Mouse (Mus musculus): ENCODE measurements at regions not wholly inside any gene's neighbourhood (a gene's known extent, or its start where the extent isn't known, plus 50 kb on each side); places are given as distances from the start of the nearest gene placed in this dataset.

DNA sequence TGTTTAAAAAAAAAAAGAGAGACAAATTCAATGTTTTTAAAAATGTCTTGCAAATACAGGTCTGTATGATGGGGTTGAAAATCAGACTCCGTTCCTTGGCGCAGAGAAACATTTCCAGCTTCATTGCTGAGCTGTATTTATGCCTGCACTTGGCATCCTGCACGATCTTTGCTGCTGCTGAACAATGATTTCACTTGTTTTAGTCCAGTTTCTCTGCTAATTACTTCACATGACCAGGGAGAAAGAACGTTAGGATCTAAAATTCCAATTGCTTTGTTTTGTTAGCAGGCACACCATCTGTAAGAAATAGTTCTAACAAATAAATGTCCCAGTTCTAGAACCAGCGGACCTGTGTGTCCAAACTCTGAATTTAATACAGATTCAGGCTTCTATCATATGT, 82.7 kb upstream of the Itprid2 start:
- 81% methylated on average over 5 of the region's 5 CpGs for WGBS
- no peak overlapping the region for H3K4me3 ChIP-seq

DNA sequence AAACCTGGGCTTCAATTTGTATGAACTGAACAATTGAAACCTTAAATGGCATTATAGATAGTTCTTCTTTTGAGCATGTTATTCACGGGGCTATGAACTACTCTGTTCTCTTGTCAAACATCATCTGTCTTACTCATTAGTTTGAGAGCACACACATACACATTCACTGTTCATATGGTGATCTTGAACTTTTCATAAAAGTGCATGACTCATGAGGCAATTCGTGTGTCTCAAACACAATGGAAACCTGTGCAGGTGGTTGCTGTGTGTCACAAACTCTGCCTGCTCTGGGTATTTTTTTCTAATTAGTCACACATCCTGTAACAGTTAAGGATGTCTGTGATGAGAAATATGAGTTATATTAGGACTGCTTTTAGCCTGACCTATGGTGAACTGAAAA, 79.8 kb upstream of the Itprid2 start:
- 76% methylated on average over 2 of the region's 2 CpGs for WGBS
- no peak overlapping the region for H3K4me2 ChIP-seq (replicated peaks)

More for the DNA sequence above, 82.7 kb upstream of the Itprid2 start:
- Histone ChIP-seq H3K9ac (no peak overlapping the region), H3K4me1 (no peaks in the 10 kb centered on the region), H3K27me3 (replicated peaks) (no peaks in the 10 kb centered on the region), H3K4me2 (replicated peaks) (no peak overlapping the region), H3K36me3 (no peaks in the 10 kb centered on the region), H3K27ac (no peak overlapping the region), H3K9me3 (no peaks in the 10 kb centered on the region)
- no peak for ATAC-seq (ENCODE audit: low FRiP score, low read depth)

DNA sequence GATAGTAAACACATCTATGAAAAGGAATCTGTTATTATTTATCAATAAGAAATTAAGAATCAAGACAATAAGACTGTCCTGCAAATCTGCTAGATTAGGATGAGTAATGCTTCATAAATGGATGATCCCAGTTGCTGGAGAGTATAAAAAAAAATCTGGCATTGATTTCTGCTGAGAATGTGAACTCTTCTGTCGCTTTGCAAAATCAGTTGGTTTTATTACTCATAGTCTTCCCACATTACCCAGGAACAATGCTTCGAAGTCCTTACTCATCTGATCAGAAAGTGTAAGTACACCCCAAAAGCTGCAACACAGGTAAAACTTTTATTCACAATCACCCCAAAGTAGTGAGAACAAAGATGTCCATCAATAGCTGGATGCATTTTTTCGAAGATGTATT, 77.8 kb upstream of the Itprid2 start:
- Histone ChIP-seq H3K9ac (no peak overlapping the region), H3K27me3 (replicated peaks) (no peaks in the 10 kb centered on the region), H3K4me3 (no peak overlapping the region), H3K4me1 (no peaks in the 10 kb centered on the region), H3K4me2 (replicated peaks) (no peak overlapping the region), H3K27ac (no peak overlapping the region), H3K9me3 (no peaks in the 10 kb centered on the region), H3K36me3 (no peaks in the 10 kb centered on the region)
- ATAC-seq (ENCODE audit: low FRiP score, low read depth) = no peak
- 89% methylated on average over 3 of the region's 3 CpGs for WGBS

More for the DNA sequence above, 79.8 kb upstream of the Itprid2 start:
- no peaks in the 10 kb centered on the region for H3K4me1 ChIP-seq
- ATAC-seq (ENCODE audit: low FRiP score, low read depth) = no peak
- H3K9me3 ChIP-seq = no peaks in the 10 kb centered on the region
- H3K27ac ChIP-seq = no peak overlapping the region
- no peaks in the 10 kb centered on the region for H3K36me3 ChIP-seq
- no peaks in the 10 kb centered on the region for H3K27me3 ChIP-seq (replicated peaks)
- H3K9ac ChIP-seq = no peak overlapping the region
- H3K4me3 ChIP-seq = no peak overlapping the region

DNA sequence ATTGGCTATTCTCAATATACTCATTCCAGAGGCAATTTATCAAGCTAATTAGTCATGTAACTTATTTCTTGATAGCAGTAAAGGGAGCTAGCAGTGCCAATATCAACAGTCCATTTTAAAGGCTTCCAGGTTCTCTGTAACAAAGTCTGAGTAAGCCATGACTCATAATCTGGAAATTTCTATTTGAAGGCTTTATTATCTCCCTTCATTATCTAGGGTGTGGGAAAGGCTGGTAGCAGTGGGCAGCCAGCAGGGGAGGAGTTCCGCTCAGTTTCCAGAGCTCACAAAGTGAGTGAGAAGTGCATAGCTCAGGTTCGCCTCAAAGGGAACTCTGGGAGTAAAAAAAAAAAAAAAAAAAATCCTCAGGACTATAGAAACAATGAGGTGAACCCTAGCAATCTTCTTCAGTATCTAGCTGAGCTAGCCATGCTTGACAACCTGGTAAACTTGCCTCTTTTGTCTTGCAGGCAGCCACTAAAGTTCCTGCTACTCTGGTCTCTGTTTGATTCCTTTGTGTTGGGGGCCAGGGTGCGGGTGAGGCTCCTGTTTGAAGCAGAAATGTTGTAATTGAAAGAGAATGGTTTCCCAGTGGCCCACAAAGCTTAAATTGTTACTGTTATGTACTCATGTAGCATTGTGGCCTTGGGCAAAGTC, 68.7 kb upstream of the Itprid2 start:
- Histone ChIP-seq H3K4me2 (replicated peaks) (no peak overlapping the region), H3K27me3 (replicated peaks) (no peaks in the 10 kb centered on the region), H3K27ac (no peak overlapping the region), H3K4me1 (no peaks in the 10 kb centered on the region), H3K9me3 (no peaks in the 10 kb centered on the region), H3K4me3 (no peak overlapping the region), H3K36me3 (no peaks in the 10 kb centered on the region), H3K9ac (no peak overlapping the region)
- no peak for ATAC-seq (ENCODE audit: low FRiP score, low read depth)
- 7% methylated on average over 3 of the region's 3 CpGs for WGBS

DNA sequence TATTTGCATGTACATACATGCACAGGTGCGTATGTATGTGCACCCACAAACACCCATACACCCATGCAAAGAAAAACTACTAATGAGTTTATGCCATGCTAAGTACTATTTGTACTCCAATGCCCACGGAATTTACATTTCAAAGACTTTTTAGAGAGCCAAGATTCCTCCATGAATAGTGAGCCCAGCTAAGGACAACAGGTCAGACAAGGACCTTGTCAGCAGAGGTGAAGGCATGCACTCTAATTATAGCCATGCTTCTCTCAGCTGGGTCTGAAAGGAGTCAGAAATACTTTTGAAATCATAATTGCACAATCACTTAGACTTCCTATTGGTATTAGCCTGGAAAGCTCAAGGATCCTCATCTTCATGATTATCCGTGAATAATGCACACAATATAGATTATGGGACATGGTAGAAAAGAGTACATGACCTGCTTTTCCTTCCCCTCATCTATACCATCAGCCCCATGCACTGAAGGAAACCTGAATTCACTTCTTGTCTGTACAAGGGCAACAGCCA, 67.7 kb upstream of the Itprid2 start:
- WGBS = 64% methylated on average over 3 of the region's 3 CpGs
- no peaks in the 10 kb centered on the region for H3K27me3 ChIP-seq (replicated peaks)
- no peaks in the 10 kb centered on the region for H3K4me1 ChIP-seq
- H3K27ac ChIP-seq = no peak overlapping the region
- H3K9me3 ChIP-seq = no peaks in the 10 kb centered on the region
- no peak overlapping the region for H3K4me3 ChIP-seq
- no peak for ATAC-seq (ENCODE audit: low FRiP score, low read depth)
- H3K4me2 ChIP-seq (replicated peaks) = no peak overlapping the region
- H3K9ac ChIP-seq = no peak overlapping the region
- H3K36me3 ChIP-seq = no peaks in the 10 kb centered on the region

DNA sequence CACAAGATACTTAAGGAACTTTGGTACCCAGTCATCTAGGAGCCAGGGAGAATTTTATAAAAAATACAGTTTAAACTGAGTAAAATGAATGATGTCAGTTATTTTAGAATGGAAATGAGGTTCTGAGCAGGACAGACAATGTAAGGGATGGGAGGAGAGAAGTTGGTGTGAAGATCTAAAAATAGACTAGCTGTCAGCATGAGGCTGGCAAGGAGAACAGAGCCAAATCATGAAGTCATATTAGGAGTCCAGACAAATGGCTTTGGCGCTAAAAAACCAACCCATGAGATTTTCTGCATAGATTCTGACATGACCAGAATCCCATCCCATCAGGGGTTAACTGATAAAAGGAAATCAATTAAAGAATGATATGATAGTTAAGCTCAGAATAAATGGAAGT, 65.5 kb upstream of the Itprid2 start:
- Histone ChIP-seq H3K4me3 (no peak overlapping the region), H3K27me3 (replicated peaks) (no peaks in the 10 kb centered on the region), H3K9me3 (no peaks in the 10 kb centered on the region), H3K4me2 (replicated peaks) (no peak overlapping the region), H3K27ac (no peak overlapping the region), H3K4me1 (no peaks in the 10 kb centered on the region), H3K9ac (no peak overlapping the region), H3K36me3 (no peaks in the 10 kb centered on the region)
- WGBS = 91% methylated on average over 1 of the region's 1 CpGs
- no peak for ATAC-seq (ENCODE audit: low FRiP score, low read depth)

DNA sequence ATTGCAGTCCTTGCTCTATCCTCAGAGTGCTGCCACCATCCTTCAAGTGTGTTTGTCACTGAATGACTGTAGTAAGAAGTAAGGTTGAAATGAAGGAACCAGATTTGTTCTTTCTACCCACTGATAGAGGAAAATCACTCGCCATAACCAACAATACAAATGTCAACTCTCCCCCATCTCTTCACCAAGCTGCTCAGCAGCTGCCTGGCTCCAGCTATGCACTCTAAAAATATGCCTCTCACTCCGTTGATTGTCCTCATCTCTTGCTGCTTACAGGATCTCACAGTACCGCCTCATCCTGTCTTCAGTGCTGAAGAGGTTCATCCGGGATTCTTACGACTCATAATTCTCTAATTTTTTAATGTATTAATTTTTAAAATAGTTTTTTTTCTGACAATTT, 63.2 kb upstream of the Itprid2 start:
- no peak for ATAC-seq (ENCODE audit: low FRiP score, low read depth)
- Histone ChIP-seq H3K4me1 (no peaks in the 10 kb centered on the region), H3K27me3 (replicated peaks) (no peaks in the 10 kb centered on the region), H3K36me3 (no peaks in the 10 kb centered on the region), H3K9me3 (no peaks in the 10 kb centered on the region), H3K4me2 (replicated peaks) (no peak overlapping the region), H3K27ac (no peak overlapping the region), H3K4me3 (no peak overlapping the region), H3K9ac (no peak overlapping the region)
- WGBS = 85% methylated on average over 5 of the region's 5 CpGs

DNA sequence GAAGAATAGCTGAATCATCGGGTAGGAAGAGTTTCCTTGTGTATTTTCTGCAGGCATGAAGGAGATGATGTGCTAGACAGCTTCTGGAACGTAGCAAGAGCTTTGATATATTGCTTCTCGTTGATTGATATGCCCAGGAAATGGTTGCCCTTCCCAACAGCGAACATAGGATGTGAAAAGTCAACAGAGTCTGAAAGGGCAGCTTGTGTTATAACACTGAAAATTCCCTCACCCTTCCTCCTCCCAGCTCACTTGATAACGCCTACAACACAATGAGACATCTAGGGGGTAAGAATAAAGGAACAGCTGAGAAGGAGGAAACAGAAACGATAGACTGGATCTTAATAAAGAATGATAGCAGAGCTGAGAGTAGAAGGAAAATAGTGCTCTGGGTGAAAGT, 60.1 kb upstream of the Itprid2 start:
- Histone ChIP-seq H3K27me3 (replicated peaks) (no peaks in the 10 kb centered on the region), H3K27ac (no peak overlapping the region), H3K9me3 (no peaks in the 10 kb centered on the region), H3K4me3 (no peak overlapping the region), H3K36me3 (no peaks in the 10 kb centered on the region), H3K4me2 (replicated peaks) (no peak overlapping the region), H3K9ac (no peak overlapping the region), H3K4me1 (no peaks in the 10 kb centered on the region)
- ATAC-seq (ENCODE audit: low FRiP score, low read depth) = no peak
- WGBS = 66% methylated on average over 6 of the region's 6 CpGs

DNA sequence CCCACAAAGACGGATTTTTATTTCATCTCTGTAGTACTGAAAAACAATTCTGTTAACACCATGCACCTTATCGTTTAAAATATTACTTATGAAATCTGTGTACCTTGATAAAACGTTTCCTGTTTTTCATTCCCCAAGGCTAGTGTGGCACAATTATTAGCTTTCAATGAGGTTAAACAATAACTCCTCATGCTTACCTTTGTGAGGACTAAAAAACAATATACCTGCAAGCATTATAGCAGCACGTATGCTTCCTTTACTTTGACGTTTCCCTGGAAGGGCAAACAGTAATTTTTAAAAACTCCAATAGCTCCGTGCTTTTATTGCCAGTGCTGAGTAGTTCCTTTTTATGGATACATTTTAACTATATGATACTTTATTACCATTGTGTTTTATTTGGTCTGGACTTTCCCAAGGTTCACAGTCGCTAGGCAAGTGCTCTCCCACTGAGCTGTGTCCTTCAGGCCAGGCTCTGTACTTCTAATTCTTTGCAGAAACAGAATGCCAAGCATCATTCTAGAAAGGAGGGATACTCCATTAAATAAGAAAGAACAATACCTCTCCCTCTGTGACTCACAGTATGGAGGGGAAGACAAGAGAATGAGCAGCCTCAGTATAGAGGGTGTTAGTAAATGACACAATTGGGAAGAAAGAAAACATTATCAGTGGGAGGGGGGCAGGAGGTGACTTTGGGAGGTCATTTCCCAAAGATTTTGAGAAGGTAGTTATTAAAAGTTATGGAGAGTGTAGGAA, 50.0 kb upstream of the Itprid2 start:
- H3K27me3 ChIP-seq (replicated peaks) = no peaks in the 10 kb centered on the region
- no peak overlapping the region for H3K9ac ChIP-seq
- no peak overlapping the region for H3K4me3 ChIP-seq
- no peaks in the 10 kb centered on the region for H3K9me3 ChIP-seq
- ATAC-seq (ENCODE audit: low FRiP score, low read depth) = no peak
- no peak overlapping the region for H3K27ac ChIP-seq
- no peaks in the 10 kb centered on the region for H3K4me1 ChIP-seq
- WGBS = 54% methylated on average over 7 of the region's 7 CpGs
- H3K4me2 ChIP-seq (replicated peaks) = no peak overlapping the region
- H3K36me3 ChIP-seq = no peaks in the 10 kb centered on the region

All from neural tube, embryonic 12.5 days (tissue).